Mouse (Mus musculus): Measurements from ENCODE around the gene Upk1a. TPM values are rescaled to one million over a fixed set of nuclear protein-coding genes. Genes with fewer than 3 reads are reported as not detected.

The Upk1a gene
- polyA plus RNA-seq, 1 experiment from 2014 or later: 0.85 TPM

Small RNAs within 50 kb of the gene (microRNA-seq; reads per million reads assigned to microRNA genes)
- not detected for gene Mir3569

Other genes with a start within 250 kb of the Upk1a start
- gene Tyrobp, start 199.1 kb downstream of the Upk1a start, polyA plus RNA-seq (2016; fragmentation: Nextera tagmentation; extraction: Ambion mirVana): 18.3 and 24.4 TPM in 2 replicates
- not detected in 2 replicates for gene Hcst, start 193.0 kb downstream of the Upk1a start, polyA plus RNA-seq (2016; fragmentation: Nextera tagmentation; extraction: Ambion mirVana)
- gene Nfkbid, start 191.1 kb downstream of the Upk1a start, polyA plus RNA-seq (2016; fragmentation: Nextera tagmentation; extraction: Ambion mirVana): 1.4 TPM in 2 replicates
- 301 and 324 TPM in 2 replicates for gene Aplp1, start 167.3 kb downstream of the Upk1a start, polyA plus RNA-seq (2016; fragmentation: Nextera tagmentation; extraction: Ambion mirVana)
- 1.6 and 4.7 TPM in 2 replicates for gene Kirrel2, start 155.2 kb downstream of the Upk1a start, polyA plus RNA-seq (2016; fragmentation: Nextera tagmentation; extraction: Ambion mirVana)
- 0.58 and 1.1 TPM in 2 replicates for gene Nphs1, start 154.5 kb downstream of the Upk1a start, polyA plus RNA-seq (2016; fragmentation: Nextera tagmentation; extraction: Ambion mirVana)
- gene Prodh2, start 119.2 kb downstream of the Upk1a start, polyA plus RNA-seq (2016; fragmentation: Nextera tagmentation; extraction: Ambion mirVana): 0.39 TPM in 1 of 2 replicates, not detected in the other
- 96.3 and 99.5 TPM in 2 replicates for gene Arhgap33, start 77.8 kb downstream of the Upk1a start, polyA plus RNA-seq (2016; fragmentation: Nextera tagmentation; extraction: Ambion mirVana)
- 5.8 and 6.2 TPM in 2 replicates for gene Hspb6, start 60.7 kb downstream of the Upk1a start, polyA plus RNA-seq (2016; fragmentation: Nextera tagmentation; extraction: Ambion mirVana)
- 15.1 TPM in 2 replicates for gene Proser3, start 60.5 kb downstream of the Upk1a start, polyA plus RNA-seq (2016; fragmentation: Nextera tagmentation; extraction: Ambion mirVana)
- 53.0 and 54.9 TPM in 2 replicates for gene Lin37, start 53.0 kb downstream of the Upk1a start, polyA plus RNA-seq (2016; fragmentation: Nextera tagmentation; extraction: Ambion mirVana)
- gene U2af1l4, start 49.5 kb downstream of the Upk1a start, polyA plus RNA-seq (2016; fragmentation: Nextera tagmentation; extraction: Ambion mirVana): 83.1 and 88.4 TPM in 2 replicates
- 21.8 and 23.5 TPM in 2 replicates for gene Gm49396, start 49.5 kb downstream of the Upk1a start, polyA plus RNA-seq (2016; fragmentation: Nextera tagmentation; extraction: Ambion mirVana)
- gene Psenen, start 49.2 kb downstream of the Upk1a start, polyA plus RNA-seq (2016; fragmentation: Nextera tagmentation; extraction: Ambion mirVana): 130 and 144 TPM in 2 replicates
- 5.9 and 8.2 TPM in 2 replicates for gene Igflr1, start 47.4 kb downstream of the Upk1a start, polyA plus RNA-seq (2016; fragmentation: Nextera tagmentation; extraction: Ambion mirVana)
- 11.4 and 13.6 TPM in 2 replicates for gene Kmt2b, start 24.1 kb downstream of the Upk1a start, polyA plus RNA-seq (2016; fragmentation: Nextera tagmentation; extraction: Ambion mirVana)
- gene Zbtb32, start 13.9 kb downstream of the Upk1a start, polyA plus RNA-seq (2016; fragmentation: Nextera tagmentation; extraction: Ambion mirVana): 0.34 and 0.47 TPM in 2 replicates
- gene Cox6b1, start 13.3 kb upstream of the Upk1a start, polyA plus RNA-seq (2016; fragmentation: Nextera tagmentation; extraction: Ambion mirVana): 801 and 832 TPM in 2 replicates
- not detected in 2 replicates for gene Etv2, start 23.0 kb upstream of the Upk1a start, polyA plus RNA-seq (2016; fragmentation: Nextera tagmentation; extraction: Ambion mirVana)
- gene Rbm42, start 37.5 kb upstream of the Upk1a start, polyA plus RNA-seq (2016; fragmentation: Nextera tagmentation; extraction: Ambion mirVana): 153 and 154 TPM in 2 replicates
- gene Haus5, start 52.1 kb upstream of the Upk1a start, polyA plus RNA-seq (2016; fragmentation: Nextera tagmentation; extraction: Ambion mirVana): 49.0 and 50.4 TPM in 2 replicates
- gene Pmis2, start 58.8 kb upstream of the Upk1a start, polyA plus RNA-seq (2016; fragmentation: Nextera tagmentation; extraction: Ambion mirVana): not detected in 2 replicates
- gene 2200002J24Rik, start 86.1 kb upstream of the Upk1a start, polyA plus RNA-seq (2016; fragmentation: Nextera tagmentation; extraction: Ambion mirVana): not detected in 2 replicates
- 1.1 and 2.0 TPM in 2 replicates for gene Atp4a, start 99.4 kb upstream of the Upk1a start, polyA plus RNA-seq (2016; fragmentation: Nextera tagmentation; extraction: Ambion mirVana)
- gene Tmem147, start 116.7 kb upstream of the Upk1a start, polyA plus RNA-seq (2016; fragmentation: Nextera tagmentation; extraction: Ambion mirVana): 149 and 152 TPM in 2 replicates
- 0.65 and 1.6 TPM in 2 replicates for gene Gapdhs, start 130.8 kb upstream of the Upk1a start, polyA plus RNA-seq (2016; fragmentation: Nextera tagmentation; extraction: Ambion mirVana)
- 1.6 and 1.8 TPM in 2 replicates for gene Sbsn, start 138.6 kb upstream of the Upk1a start, polyA plus RNA-seq (2016; fragmentation: Nextera tagmentation; extraction: Ambion mirVana)
- gene Dmkn, start 150.9 kb upstream of the Upk1a start, polyA plus RNA-seq (2016; fragmentation: Nextera tagmentation; extraction: Ambion mirVana): 0.20 and 0.38 TPM in 2 replicates
- not detected in 2 replicates for gene Krtdap, start 175.0 kb upstream of the Upk1a start, polyA plus RNA-seq (2016; fragmentation: Nextera tagmentation; extraction: Ambion mirVana)
- not detected in 2 replicates for gene Ffar2, start 210.9 kb upstream of the Upk1a start, polyA plus RNA-seq (2016; fragmentation: Nextera tagmentation; extraction: Ambion mirVana)
- not detected in 2 replicates for gene Ffar3, start 243.3 kb upstream of the Upk1a start, polyA plus RNA-seq (2016; fragmentation: Nextera tagmentation; extraction: Ambion mirVana)
- gene Ffar1, start 248.7 kb upstream of the Upk1a start, polyA plus RNA-seq (2016; fragmentation: Nextera tagmentation; extraction: Ambion mirVana): not detected in 2 replicates

All from midbrain, embryonic 12.5 days (tissue).